Mouse (Mus musculus) ES-Bruce4 (cell line): ENCODE measurements around the gene Neurod4.

Experiments
- CTCF ChIP-seq: IDR thresholded peaks from one replicate; pipeline ENCODE4 v1.8.1; 2011; ENCODE audit warnings: low read depth, low read length
- EP300 ChIP-seq: IDR thresholded peaks from 2 replicates; pipeline ENCODE4 v1.6.1; 2011; ENCODE audit warnings: low read depth, low read length; ENCODE audit not compliant: insufficient read depth
- POLR2A ChIP-seq: IDR thresholded peaks from one replicate; pipeline ENCODE4 v1.8.1; 2011; ENCODE audit warnings: low read length; ENCODE audit not compliant: insufficient read depth

DNA sequence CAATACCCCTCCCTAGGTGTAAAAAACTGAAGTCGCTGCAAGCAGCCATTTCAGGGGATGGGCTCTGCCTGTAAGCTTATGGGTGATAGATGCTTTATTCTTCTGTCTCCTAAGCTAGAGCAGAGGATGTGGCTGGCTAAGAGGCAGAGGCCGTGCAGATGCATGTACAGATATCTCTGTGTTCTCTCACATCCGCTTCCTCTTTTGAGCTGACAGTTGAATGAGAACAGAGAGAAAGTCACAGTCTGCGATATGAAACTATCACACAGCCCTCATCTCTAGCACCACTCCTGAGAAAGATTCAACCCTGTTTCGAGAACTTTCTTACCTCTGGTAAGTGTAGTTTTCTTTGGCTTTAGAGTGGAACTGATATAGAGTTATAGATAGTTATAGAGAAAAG is 42.6 kb upstream of the Neurod4 start, which contains the start of gene Tespa1:
- TF ChIP-seq EP300 (no peak), POLR2A (no peak), CTCF (no peak)
